Mouse (Mus musculus) thymus, postnatal 36 days (tissue): Measurements from ENCODE around the gene Sprr2b.
"Not testable (repeated sequence)": the region's sequence is repeated elsewhere in the genome, so short reads cannot be mapped to it uniquely, and the experiment has no call there.

ENCODE experiments used
- DNase-seq, 2 experiments: peaks; one replicate each; pipeline ENCODE4 v3.0.0; 2022; ENCODE audit warnings: mixed read lengths in 2 of 2

Gene Sprr2b

GRCm38 (mm10) chr3:92316320-92316719, at the start of gene Sprr2b:
TSS of gene Sprr2b (plus strand) at chr3:92316620.
- no peak for DNase-seq

GRCm38 (mm10) chr3:92271414-92271985, 44.9 kb upstream of the Sprr2b start:
- DNase-seq: not testable (repeated sequence)

DNA sequence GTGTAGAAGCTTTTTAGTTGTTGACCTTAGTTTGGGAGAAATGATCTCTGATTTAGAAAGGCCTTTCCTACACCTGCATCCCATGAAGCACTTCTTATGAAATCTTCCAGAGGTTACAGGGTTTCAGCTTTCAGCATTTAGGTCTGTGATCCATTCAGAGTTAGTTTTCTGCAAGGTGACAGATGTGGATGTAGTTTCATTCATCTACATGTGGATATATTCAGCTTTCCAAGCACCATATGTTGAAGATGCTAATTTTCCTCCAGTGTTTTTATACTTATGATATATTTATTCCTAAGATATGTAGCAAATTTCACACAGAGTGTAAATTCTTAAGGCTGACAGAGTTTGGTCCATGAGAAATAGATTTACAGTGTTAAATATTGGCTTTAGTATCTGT, 42.9 kb upstream of the Sprr2b start:
- not testable (repeated sequence) for DNase-seq

GRCm38 (mm10) chr3:92274018-92274417, 42.4 kb upstream of the Sprr2b start:
- DNase-seq: not testable (repeated sequence)

DNA sequence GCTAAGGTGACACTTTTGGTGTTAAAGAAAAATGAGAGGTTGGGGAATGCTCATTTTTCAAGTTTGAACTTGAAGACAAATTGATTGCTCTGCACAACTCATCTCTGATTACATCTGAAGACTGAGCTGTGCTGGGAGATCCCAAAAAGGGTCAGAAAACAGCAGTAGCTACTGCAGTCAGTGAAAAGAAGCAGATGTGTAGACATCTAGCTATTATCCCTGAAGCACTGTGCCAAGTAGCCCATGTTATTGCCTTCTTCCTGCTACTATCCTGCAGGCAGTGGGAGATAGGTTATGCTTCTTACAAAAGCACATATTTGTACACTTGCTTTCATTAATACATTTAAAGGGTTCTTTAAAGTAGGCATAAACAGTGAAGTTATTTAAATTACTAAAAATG, 36.8 kb upstream of the Sprr2b start:
- not testable (repeated sequence) for DNase-seq

DNA sequence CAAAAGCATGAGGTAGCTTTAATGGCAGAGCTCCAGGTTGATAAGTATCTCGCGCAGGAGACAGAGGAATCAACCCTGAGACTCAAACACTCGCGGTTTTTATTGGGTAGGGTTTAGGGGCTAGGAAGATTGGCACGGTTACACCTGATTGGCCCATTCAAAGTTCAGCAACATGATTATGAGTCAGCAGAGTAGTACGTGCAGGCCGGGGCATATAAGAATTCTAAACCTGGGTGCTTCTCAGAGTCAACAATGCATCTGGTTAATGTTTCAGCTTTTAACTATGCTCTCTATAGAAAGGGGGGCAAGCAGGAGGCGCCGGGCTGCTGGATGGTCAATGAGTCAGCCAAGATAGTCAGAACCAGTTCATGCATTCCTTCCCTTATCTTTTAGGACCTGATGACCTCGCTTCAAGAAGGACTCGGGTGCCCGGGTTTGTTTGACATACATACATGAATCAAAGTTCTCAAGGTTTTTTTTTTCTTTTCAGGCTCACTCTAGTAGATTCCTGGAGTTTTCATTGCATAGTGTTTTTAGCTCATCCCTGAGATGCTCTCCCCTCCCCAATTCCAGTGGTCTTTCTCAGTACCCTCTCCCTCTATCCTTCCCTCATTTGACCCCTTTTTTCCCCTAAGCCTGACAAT, 35.3 kb upstream of the Sprr2b start:
- DNase-seq: not testable (repeated sequence)

GRCm38 (mm10) chr3:92285101-92285500, 31.3 kb upstream of the Sprr2b start, which contains the start of gene Sprr2a3:
TSS of gene Sprr2a3 (plus strand) at chr3:92285417.
- not testable (repeated sequence) for DNase-seq

GRCm38 (mm10) chr3:92288489-92288888, 27.9 kb upstream of the Sprr2b start:
- not testable (repeated sequence) for DNase-seq

GRCm38 (mm10) chr3:92307406-92307805, 9.0 kb upstream of the Sprr2b start:
- no peak for DNase-seq

GRCm38 (mm10) chr3:92317384-92317783, 964 bp downstream of the Sprr2b start:
- no peak for DNase-seq

- no peak for DNase-seq
These were observed 19.9 kb downstream of the Sprr2b start for GRCm38 (mm10) chr3:92336278-92336677.

GRCm38 (mm10) chr3:92338840-92339239, 22.4 kb downstream of the Sprr2b start, which contains the start of gene Sprr2d:
TSS of gene Sprr2d (plus strand) at chr3:92339140.
- no peak for DNase-seq

DNA sequence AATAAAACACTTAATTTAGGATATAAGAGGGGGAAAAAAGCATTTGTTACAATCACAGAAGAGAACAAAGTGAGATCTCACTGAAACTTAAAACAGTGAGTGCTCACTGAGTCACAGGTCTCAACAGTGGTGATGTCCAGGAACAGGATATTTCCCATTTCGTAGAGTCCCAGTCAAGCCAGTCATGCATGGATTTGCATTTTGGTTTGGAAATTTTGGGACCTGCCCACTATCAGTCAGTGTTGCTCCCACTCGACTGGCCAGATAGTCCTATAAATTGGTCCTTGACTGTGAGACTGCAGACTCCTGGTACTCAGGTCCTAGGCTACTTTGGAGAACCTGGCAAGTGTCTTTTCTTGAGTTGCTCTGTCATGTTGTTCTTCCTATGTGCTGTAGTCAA, 35.4 kb downstream of the Sprr2b start, which contains the start of gene Sprr2e:
Gene Sprr2e, plus strand, starts transcription at position 301 of the 400 bp plus-strand sequence.
- no peak for DNase-seq

DNA sequence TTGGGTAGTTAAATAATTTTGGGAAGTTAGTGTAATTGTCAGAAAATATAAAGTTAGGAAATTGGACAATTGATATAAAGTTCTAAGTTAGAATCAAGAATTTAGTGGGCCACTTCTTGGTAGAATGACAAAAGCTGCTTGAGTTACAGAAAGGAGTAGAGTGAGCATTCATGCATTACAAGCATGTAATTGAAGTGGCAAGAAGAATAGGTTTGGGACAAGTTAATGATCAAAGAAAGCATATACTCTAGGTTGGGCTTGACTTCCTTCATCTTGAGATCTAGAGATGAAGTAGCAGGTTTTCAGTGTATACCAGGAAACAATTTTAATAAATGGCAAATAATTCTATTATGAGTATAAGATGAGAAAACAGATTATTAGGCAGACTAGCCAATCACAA, 45.2 kb downstream of the Sprr2b start:
- DNase-seq: no peak

DNA sequence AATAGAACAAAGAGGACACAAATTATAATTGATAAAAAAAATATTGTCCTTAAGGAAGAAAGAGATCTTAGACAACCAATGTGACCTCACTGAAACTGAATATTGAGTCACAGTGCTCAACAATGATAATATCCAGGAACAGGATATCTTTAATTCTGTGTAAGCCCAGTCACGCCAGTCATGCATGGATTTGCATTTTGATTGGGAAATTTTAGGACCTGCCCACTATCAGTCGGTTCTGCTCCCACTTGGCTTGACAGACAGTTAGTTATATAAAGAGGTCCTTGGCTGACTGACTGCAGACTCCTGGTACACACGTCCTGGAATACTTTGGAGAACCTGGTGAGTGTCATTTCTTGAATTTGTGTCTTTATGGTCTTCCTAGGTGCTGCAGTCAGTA, 48.5 kb downstream of the Sprr2b start, which contains the start of gene Sprr2f:
Gene Sprr2f, plus strand, starts transcription at position 301 of the 400 bp plus-strand sequence.
- DNase-seq: no peak
